Mouse (Mus musculus) central nervous system, embryonic 14 days (tissue): Measurements from ENCODE around the gene Htatip2. TPM values are rescaled to one million over a fixed set of nuclear protein-coding genes. Genes with fewer than 3 reads are reported as not detected.

Source experiments
- polyA plus RNA-seq: library from polyadenylated mRNA; depleted of rRNA; stranded (reverse); fragments of >200 nt; gene quantifications from 2 replicates; pipeline ENCODE4 v1.2.3, GENCODE M21; 2012; rRNA removed

The Htatip2 gene
- polyA plus RNA-seq, result 1.9 and 2.9 TPM in 2 replicates

GRCm38 (mm10) chr7:49758934-49759571 lies at the start of gene Htatip2:
Gene Htatip2 (plus strand): TSS chr7:49759115.

DNA sequence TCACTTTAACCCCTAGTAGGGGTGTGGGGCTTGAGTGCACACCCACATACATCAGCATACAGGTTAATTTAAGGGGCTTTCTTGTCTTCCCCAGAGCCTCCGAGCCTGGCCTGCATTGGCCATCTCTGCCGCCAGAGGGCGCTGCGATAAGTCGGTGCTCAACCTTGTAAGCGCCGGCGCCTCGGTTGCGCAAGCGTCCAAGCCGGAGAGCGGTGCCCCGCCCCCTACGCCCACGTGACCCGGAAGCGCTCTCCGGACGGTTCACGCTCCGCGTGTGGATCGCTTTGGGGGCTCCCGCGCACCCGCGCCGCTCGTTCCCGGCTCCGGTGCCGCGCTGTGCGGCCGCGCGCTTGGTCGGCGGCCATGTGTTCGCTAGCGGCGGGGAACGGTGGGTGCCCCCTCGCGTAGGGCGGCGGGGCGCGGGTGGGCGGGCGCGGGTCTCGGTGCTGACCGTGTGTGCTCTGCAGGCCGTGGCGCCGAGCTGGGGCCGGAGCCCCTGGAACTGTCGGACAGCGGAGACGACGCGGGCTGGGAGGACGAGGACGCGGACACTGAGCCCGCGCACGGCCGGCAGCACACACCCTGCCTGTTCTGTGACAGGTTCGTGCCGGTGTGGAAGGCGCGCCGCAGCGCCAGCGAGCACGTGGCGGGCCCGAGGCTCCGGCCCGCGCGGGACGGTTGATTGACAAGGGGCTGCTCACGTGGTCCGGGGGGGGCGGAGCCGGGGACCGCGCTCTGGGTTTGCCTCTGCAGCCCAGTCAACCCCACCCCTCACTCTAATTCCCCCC lies 19.4 kb downstream of the Htatip2 start, which contains the start of gene Prmt3:
Prmt3 (plus strand) TSS at position 233 of the 788 bp plus-strand sequence.

Other genes with a start within 250 kb of the Htatip2 start
- 13.1 TPM in 2 replicates for gene Dbx1, start 122.3 kb upstream of the Htatip2 start, polyA plus RNA-seq
- 41.8 and 42.0 TPM in 2 replicates for gene Prmt3, start 19.2 kb downstream of the Htatip2 start, polyA plus RNA-seq
- 5.8 and 7.5 TPM in 2 replicates for gene Slc6a5, start 151.0 kb downstream of the Htatip2 start, polyA plus RNA-seq
- 8.4 and 11.7 TPM in 2 replicates for gene Nell1, start 215.7 kb downstream of the Htatip2 start, polyA plus RNA-seq